Mouse (Mus musculus) thymus, postnatal 14 days (tissue): ENCODE results near the gene Afmid.

Experiments
- DNase-seq: peaks from one replicate; pipeline ENCODE4 v3.0.0; 2021

Gene Afmid

GRCm38 (mm10) chr11:117855360-117855759 lies 29.6 kb downstream of the Afmid start:
- DNase-seq, result no peak

DNA sequence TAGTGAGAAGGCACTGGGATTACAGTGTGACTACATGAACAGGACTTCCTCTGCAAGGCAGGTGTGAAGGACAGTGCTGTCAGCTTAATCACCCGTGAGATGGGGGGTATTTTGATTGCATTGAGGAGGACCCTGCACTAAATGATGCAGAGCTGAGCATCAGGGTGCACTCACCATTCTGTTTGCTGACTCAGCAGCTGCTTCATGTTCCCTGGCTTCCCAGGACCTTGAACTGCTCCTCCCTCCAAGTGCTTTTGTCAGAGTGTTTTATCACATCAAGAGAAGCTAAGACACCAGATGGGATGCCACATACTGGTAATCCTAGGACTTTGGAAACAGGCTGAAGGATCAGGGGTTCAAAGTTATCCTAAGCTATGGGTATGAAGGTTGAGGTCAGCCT lies 30.3 kb downstream of the Afmid start:
- DNase-seq, result no peak

GRCm38 (mm10) chr11:117857462-117857861 lies 31.7 kb downstream of the Afmid start:
- no peak for DNase-seq

GRCm38 (mm10) chr11:117858392-117858791 lies 32.7 kb downstream of the Afmid start:
- no peak for DNase-seq

DNA sequence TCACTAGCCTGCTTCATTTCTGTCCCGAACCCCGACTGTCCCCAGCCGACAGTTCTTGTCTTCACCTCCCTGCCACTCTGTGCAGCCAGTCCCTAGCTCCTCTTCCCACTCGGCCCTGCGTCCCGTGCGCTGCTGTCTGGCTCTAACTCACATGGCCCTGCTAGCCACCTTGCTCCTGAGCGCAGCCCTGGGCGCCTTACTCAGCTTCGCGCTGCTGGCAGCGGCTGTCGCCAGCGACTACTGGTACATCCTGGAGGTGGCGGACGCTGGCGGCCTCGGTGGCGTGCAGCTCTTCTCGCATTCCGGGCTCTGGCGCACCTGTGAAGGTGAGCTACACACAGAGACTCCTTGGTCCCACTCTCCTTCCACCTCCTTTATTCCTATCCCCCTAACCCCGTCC lies 34.9 kb downstream of the Afmid start, which contains the start of gene Tmem235:
Gene Tmem235, plus strand, starts transcription at position 152 of the 400 bp plus-strand sequence.
- peak; percentile 56 for DNase-seq

GRCm38 (mm10) chr11:117863174-117863856 lies 37.6 kb downstream of the Afmid start:
- no peak for DNase-seq

- DNase-seq, result no peak
Observed at GRCm38 (mm10) chr11:117864805-117865204, 39.1 kb downstream of the Afmid start.

GRCm38 (mm10) chr11:117865988-117866387 lies 40.3 kb downstream of the Afmid start:
- DNase-seq, result no peak

DNA sequence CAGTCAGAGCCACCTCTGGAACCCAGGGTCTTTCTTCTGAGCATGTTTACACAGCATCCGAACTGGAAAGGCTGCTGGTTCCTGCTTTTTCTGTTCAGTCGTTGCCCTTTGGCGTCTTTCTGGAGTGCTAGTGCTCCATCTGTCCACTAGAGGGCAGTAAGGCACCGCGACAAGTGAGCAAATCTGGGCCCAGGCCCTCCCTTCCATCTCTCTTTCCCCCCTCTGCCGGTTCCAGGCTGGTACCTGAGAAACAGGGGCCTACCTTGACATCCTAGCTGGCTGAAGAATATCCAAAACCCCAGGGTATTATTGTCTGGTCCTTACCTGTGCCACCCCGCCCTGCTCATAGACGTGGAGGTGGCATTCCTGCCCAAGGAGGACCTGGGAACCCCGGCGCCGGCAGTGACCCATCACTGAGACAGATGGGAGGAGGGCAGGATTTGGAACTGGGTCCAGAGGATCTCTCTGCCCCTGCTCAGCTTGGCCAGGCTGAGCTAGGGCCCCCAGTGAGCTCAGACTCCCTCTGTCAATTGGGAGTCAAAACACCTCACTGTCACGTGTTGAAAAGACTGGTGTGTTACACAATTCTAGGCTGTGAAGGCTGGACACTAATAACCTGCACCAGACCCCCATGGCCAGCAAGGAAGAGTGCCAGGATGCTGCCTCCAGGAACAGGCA lies 45.1 kb downstream of the Afmid start:
- peak; percentile 86 for DNase-seq

DNA sequence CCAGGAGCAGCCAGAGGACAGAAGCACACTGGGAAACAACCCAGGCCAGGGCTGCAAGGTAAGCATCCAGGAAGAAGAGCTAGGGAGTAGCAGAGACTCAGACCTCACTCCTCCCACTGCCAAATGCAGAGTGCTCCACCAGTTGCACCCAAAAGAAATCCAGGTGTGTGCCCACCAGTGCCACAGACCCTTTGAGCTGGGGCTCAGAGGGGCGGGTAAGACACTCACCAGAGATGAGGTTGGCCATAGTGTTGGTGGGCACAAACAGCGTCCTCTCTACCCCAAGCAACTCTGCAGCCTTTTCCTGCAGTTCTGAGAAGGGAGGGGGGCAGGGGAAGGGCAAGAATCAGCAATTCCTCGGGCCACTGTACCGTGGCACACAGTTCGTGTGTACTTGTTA lies 45.7 kb downstream of the Afmid start:
- peak; percentile 61 for DNase-seq

DNA sequence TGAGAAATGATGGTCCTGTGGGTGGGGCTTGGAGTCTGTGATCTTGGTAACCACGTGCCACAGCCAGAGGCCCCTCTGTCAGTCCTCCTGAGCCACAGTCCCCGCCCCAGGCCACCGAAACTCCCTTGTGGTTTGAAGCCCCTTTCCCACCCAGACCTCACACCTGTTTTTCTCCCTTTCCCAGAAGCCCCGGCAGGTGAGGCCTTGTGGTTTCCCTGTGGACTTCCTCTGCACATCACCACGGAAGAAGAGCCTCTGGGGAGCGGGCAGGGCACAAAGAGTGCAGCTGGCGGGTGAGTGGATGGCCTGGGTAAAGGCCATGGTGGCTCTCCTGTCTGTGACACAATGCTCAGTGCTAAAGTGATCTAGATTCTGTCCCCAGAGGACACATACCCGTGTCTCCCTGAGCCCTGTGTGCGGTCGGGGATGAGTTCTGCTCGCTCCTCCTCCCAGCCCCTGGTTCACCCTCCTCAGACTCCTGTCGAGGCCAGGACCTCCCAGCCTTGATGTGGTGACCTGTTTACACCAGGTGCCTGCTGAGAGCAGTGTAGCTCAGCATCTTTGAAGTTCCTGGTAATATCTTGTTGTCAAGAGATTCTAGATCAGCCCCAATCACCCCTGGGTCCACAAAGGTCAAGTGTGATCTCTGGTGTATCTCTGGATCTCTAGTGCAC lies 46.3 kb downstream of the Afmid start:
- peak; percentile 95 for DNase-seq

- peak; percentile 73 for DNase-seq
Observed at GRCm38 (mm10) chr11:117872861-117873608, 47.3 kb downstream of the Afmid start, which contains the start of gene Tha1. Tha1 (minus strand) TSS chr11:117873481.

DNA sequence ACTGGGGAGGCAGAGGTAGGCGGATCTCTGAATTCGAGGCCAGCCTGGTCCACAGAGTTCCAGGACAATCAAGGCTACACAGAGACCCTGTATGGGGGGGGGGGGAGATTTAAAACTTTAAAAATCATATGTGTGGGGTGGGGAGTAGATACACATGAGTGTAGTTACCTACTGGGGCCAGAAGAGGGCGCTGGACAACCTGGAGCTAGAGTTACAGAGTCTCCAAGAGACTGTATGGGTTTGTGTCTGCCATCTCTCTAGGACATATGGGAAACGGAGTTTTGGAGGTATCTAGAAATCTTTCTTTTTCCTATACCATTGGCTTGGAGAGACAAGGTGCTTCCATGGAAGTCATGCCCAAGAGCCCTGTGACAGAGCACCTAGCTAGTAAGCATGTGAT lies 48.7 kb downstream of the Afmid start:
- DNase-seq, result peak; percentile 71

DNA sequence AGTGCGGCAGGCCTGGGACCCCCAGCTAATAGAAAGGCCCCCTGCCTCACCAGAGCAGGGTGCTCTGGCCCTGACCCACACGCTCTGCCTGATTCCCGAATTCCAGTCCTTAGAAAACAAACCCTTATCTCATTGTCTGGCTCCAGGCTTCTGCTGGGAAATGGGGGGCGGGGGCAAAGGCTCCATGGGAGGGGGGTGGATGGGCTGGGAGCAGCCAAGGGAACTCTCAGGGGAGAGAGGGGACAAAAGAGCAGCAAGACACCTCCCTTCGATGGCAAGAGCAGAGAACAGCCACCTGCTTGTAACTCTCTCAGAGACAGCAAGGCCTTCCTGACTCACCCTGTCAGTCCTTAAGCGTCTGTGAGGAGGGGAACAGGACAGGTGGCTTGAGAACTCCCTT lies 50.0 kb downstream of the Afmid start:
- peak; percentile 43 for DNase-seq

DNA sequence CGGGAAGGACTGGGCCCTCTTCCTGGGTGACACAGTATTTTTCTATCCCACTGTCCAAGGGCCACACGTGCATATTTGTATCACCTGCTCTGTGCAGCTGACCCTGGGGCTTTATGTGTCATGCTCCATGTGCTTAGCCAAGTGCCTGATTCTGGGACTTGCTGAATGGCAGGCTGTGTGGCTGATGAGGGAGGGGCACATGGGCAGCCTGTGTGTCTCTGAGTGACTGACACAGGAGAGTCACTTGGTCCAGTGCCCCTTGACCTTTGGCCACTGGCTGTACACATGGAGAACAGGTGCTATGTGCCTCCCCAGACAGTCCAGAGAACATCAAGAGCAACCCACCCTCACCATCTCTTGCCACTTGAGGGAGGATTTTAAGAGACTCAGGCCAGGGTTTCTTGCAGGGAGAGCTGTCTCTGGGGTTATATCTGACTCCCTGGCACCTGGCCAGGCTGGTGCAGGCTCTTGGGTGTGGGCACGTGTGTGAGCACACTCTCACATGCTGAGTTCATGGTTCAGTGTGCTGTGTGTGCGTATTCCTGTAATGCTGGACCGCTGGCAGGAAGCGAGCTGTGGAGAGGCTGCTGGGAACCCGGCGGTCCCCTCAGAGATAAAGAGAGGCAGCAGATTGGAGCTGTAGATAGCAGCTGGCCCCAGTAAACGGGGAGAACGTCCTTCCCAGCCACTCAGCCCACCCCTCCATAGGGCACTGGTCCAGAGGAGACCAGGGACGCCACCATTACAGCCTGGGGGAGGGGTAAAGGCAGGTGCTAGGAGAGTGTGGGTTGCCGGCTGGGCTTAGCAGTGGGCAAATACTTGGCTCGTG lies 52.4 kb downstream of the Afmid start:
- DNase-seq, result peak; percentile 70

DNA sequence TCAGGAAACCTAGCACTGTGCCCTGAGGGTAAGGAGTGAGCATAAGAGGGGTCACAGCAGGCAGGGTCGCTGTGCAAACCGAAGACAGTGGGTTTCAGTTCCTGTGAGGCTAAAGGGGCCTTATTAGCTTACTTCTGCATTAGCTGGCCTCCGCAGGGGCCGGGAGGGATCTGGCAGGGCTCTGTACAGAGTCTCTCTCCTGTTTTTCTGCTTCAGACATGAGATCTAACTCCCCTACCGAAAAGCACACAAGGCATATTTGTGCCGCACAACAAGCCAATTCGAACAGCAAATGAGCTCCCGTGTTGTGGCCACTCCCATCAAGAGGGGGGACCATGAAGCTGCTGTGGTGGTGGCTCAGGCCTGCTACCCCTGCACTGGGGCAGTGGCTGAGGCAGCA lies 53.2 kb downstream of the Afmid start:
- DNase-seq, result no peak

DNA sequence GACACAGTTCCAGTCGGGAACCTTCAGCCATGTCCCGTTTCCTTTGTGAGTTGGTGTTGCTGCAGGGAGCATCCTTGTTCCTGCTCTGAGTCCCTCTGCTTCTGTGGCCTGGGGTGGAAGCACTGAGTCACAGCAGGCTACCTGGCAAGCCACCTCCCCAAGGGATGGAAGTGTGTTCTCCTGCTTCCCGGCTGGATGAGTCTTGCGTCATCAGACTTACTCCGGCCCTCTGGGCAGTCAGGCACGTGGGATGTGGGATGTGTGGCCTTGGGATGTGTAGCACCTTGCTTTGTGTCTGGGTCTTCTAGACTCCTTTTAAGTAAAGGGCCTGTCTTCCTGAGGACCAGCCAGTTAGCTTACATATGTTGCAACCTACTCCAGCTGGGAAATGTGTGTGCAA lies 54.0 kb downstream of the Afmid start:
- DNase-seq, result no peak

- no peak for DNase-seq
Observed at GRCm38 (mm10) chr11:117880336-117880976, 54.7 kb downstream of the Afmid start.

DNA sequence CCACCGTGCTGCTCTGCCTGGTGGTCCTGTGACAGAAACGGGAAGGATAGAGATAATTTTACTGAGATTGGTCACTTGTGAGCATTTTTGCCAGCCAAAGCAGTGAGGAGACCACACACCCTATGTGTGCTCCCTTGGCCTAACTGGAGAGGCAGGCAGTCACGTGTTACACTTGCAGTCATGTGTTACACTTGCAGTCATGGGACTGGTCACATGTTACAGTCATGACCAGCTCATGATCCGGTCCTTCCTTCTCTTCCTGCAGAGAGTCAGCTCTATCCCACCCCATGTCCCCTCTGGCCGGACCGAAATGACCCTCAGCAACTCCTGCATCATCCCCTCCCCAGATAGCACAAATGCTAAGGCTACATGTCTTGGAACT lies 55.2 kb downstream of the Afmid start:
- DNase-seq, result no peak

- DNase-seq, result no peak
Observed at GRCm38 (mm10) chr11:117881787-117882186, 56.1 kb downstream of the Afmid start.

- no peak for DNase-seq
Observed at GRCm38 (mm10) chr11:117882208-117882607, 56.5 kb downstream of the Afmid start.

- DNase-seq, result no peak
Observed at GRCm38 (mm10) chr11:117886000-117886399, 60.3 kb downstream of the Afmid start.
